Mouse (Mus musculus): ENCODE measurements around the gene Maff. TPM values are rescaled to one million over a fixed set of nuclear protein-coding genes. Genes with fewer than 3 reads are reported as not detected.

Gene Maff
- total RNA-seq, 2 experiments from 2014 or later, result 9.8 to 10.2 TPM

GRCm38 (mm10) chr15:79330521-79330920, 15.9 kb upstream of the Maff start:
- no peak for DNase-seq

DNA sequence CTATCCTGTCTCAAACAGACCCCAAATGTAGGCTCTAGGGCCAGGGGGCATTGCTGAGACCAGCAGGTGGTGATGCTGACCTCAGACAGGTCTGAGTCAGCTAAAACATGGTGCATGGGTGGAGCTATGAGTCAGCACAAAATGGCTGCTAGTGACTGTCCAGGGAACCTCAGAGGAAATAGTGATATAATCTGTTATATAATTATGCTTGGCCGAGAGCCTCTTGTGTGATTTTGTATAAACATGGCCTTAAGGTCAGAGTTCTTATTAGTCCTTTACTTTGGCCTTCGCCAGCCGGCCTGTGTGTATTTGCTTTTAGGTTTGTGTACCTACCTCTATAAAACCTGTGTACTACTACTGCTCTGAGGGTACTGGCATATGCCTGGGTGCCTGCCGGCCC, 13.0 kb upstream of the Maff start:
- no peak for DNase-seq

- no peak for DNase-seq
These were observed 11.3 kb upstream of the Maff start for GRCm38 (mm10) chr15:79335061-79335655.

GRCm38 (mm10) chr15:79338978-79339377, 7.4 kb upstream of the Maff start:
- no peak for DNase-seq

GRCm38 (mm10) chr15:79342641-79343337, 3.6 kb upstream of the Maff start:
- no peak for DNase-seq

DNA sequence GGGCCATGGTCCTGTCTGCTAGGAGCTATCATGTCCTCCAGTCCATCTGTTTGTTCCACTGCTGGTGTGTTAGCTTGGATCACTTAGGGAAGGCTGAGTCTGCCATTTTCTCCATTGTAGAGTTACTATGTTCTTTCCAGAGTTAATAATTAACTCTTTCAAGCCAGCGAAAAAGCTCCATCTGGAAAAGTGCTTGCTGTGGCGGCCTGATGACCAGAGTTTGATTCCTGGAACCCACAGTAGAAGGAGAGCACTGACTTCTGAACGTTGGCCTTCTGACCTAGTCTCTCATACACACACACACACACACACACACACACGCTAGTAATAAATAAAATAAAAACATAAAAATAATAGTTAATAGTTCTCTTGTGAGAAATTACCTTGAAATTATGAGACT, 1.8 kb upstream of the Maff start:
- DNase-seq, result no peak

GRCm38 (mm10) chr15:79347165-79347844, 884 bp downstream of the Maff start:
- peak; percentile 96 for DNase-seq

DNA sequence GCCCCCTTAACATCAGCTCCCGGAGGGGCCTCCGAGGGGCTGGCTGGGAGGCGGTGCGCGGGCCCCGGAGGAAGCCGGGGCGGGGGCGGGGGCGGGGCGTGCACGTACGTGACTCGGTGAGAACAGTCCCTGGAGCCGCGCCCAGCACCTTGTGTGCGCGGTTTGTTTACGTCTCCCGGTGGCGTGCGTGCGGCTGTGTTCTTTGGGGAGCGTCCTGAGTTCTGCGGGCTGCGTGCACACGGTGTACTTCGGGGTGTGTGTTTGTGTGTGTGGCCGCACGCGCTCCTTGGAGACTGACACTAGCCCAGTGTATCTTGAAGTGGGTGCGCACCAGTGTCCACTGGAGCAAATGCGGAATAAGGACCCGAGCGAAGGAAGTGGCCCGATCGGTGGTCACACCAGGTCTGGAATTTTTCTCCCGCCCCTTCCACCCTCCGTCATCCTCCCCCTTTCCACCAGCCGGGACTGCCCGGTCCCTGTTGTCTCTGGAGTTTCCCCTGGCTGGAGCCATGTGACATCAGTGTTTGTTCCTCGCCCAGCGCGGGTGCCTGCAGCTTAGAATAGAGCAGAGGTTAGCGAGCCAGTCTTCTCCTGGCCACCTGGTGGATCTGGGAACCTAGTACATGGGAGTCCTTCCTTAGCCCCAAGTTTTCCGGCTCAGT, 1.6 kb downstream of the Maff start:
- peak; percentile 80 for DNase-seq

GRCm38 (mm10) chr15:79348651-79349050, 2.2 kb downstream of the Maff start:
- no peak for DNase-seq

DNA sequence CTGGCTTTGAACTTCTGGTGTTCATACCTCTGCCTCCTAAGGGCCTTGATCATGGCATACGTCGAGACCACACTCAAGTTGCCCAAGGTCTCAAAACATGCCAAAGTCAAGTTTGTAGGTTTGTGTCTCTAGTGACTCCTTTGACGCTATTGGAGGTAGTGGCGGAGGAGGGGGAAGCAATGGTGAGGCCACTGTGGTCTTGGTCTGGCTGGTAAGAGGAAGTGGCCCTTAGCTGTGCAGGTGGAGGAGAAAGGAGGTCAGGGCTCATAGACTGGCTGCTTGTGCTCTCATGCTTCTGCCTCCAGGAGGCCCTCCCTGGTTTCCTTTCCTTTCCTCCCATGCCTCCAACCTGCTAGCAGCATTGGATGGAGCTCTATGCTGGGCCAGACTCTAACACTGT, 4.4 kb downstream of the Maff start:
- no peak for DNase-seq

DNA sequence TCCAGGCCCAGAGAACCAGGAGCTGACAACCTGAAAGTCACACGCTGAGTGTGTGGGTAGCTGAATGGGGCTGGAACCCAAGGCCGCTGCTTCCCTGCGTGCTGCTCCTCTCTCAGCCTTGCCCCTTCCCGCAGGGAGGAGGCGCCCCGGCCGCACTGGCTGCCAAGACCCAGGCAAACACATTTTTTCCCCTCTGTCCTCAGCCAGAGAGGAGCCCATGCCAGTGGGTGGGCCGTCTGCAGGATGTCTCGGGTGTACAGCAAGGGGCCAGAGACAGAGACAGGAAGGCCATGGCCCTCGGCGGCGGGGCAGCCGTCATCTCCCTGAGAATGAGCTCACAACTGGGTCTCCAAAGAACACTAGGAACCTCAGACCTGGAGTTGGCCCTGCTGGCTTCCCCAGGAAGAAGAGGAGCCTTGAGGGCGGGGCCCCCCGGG, 4.9 kb downstream of the Maff start:
- DNase-seq, result peak; percentile 79

DNA sequence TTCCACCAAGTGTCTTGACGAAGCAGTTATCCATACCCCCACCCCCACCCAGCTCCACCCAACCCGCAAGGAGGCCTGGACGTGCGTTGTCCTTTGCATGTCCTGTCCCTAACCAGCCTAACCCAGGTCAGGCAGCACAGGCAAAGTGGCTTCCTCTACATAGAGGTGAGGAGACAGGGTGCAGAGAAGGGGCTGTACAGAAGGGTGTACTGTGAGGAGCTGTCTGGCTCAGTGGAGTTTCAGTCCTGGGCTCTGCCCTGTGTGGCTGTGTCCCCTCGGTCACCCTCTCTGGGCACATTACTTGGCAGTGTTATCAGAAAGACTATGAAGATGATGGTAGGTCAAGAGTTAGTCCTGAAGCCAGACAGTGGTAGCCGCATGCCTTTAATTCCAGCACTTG, 6.1 kb downstream of the Maff start:
- no peak for DNase-seq

DNA sequence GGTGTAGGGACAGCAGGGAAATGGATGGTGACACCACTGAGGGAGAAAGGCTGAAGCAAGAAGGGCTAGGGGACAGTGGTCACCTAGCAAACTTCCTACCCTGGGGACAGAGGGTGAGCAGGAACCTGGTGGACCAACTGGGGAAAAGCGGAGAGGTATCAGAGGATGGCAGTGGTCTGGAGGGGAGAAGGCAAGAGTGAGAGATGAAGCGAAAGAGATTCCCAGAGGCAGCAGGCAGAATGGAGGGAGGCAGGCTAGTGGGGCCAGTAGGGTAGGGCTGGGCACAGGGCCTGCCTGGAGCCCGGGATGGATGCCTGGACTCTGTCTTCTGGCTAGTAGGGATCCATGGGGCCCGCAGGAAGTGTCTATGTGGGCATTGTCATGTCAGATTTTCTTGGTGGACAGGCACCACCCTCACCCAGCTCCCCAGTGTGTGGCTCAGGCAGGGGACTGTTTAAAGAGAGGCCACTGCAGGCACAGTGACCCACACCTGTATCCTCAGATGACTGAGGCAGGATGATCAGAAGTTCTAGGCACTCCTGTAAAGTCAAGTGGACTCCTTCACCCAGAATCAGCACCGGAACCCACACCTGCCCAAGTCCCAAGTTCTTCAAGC, 7.4 kb downstream of the Maff start:
- no peak for DNase-seq

- no peak for DNase-seq
These were observed 8.2 kb downstream of the Maff start for GRCm38 (mm10) chr15:79354619-79355018.

DNA sequence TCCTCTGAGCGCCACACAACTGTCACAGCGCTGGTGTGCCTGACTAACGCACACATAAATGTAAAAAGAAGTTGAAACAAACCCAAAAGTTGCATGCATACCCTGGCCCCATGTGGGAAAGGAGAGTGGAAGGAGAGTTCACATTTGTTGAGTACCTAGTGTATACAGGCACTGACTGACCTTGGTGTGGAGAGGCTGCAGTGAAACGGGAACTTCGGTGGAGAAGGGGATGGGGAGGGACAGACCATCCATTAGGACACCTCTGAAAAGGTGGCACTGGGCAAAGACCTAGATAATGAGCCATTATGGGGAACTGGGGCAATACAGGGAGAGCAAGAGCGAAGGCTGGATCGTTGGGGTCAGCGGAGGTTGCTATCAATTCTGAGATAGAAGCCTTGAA, 10.1 kb downstream of the Maff start:
- no peak for DNase-seq

DNA sequence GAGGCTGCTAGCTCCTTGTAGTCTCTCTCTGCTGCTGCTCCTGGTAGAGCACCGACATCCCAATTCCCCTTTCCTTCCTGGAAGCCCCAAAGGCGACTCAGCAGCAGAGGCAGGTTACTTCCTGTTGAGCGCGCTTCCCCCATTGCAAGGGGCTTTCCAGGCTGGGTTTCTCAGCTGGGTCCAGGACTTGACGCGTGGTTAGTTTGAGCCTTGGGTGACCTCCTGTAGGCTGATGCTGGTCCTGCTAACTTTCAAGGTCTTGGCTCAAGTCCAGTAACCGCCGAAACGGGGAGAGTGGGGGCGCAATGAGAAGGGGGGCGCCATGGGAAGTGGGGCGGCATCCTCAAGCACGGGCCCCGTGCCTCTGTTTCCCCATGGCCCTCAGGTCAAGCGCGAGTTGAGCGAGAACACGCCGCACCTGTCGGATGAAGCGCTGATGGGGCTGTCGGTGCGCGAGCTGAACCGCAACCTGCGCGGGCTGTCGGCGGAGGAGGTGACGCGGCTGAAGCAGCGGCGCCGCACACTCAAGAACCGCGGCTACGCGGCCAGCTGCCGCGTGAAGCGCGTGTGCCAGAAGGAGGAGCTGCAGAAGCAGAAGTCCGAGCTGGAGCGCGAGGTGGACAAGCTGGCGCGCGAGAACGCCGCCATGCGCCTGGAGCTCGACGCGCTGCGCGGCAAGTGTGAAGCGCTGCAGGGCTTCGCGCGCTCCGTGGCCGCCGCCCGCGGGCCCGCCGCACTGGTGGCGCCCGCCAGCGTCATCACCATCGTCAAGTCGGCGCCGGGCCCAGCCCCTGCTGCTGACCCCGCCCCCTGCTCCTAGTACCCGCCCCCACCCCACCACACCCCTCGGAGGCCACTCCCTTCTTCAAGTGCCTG, 10.9 kb downstream of the Maff start:
- peak; percentile 76 for DNase-seq

- DNase-seq, result no peak
These were observed 11.7 kb downstream of the Maff start for GRCm38 (mm10) chr15:79357974-79358690.

- peak; percentile 62 for DNase-seq
These were observed 13.5 kb downstream of the Maff start for GRCm38 (mm10) chr15:79359954-79360353.

DNA sequence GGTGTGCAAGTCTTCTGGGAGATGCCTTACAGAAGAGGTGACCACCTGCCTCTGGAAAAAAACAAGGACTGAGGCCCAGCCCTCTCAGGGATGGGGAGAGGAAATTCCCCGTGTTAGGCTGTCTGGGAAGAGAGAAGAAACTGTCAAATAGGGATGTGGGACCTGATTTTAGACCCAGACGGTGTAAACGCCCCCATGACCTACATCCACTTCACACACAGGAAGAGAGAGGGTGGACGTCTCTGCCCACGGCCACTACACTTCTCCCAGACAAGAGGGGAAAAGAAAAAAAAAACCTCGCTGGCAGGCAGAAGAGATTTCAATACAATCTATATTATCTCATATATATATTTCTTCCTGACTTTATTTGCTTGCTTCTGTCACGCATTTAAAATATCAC, 13.9 kb downstream of the Maff start:
- no peak for DNase-seq

DNA sequence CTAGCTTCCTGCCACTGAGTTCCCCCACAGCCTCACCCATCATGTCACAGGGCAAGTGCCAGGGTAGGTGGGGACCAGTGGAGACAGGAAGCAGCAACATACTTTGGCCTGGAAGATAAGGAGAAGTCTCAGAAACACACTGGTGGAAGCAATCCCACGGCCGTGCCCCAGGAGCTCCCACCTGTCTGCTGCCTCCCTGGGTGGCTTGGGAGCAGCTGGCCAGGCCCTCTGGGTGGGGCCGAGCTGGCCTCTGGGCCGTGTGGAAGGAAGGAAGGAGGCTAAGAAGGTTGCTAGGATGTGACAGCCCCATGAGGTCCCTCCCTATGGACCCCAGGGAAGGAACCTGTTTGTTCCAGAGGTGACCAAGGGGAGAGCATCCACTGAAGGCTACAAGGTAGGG, 14.6 kb downstream of the Maff start:
- no peak for DNase-seq

- DNase-seq, result no peak
These were observed 17.7 kb downstream of the Maff start for GRCm38 (mm10) chr15:79364120-79364519.

All from heart, postnatal 4 days (tissue).